Mouse (Mus musculus) lung, embryonic 16.5 days (tissue): ENCODE data around the gene Heyl. TPM values are rescaled to one million over a fixed set of nuclear protein-coding genes. Genes with fewer than 3 reads are reported as not detected.

Source experiments
- ATAC-seq: fragments of 200-750 bp; cut with Nextera tagmentation; 2 replicates; pipeline ENCODE4 v1.8.0; 2017; ENCODE audit warnings: low read depth, mild to moderate bottlenecking, moderate library complexity
- H3K27ac ChIP-seq: fragments of 300-500 bp; sonication (generic); 2 replicates; pipeline ENCODE4 v1.5.1; 2014; ENCODE audit warnings: mild to moderate bottlenecking, control low read depth, low read length
- H3K27me3 ChIP-seq: fragments of 300-500 bp; sonication (generic); 2 replicates; pipeline ENCODE4 v1.6.1; 2014; ENCODE audit warnings: low read depth, low read length, mixed read lengths; ENCODE audit not compliant: control insufficient read depth, insufficient read depth
- H3K36me3 ChIP-seq: fragments of 300-500 bp; sonication (generic); 2 replicates; pipeline ENCODE4 v1.6.1; 2014; ENCODE audit warnings: low read length; ENCODE audit not compliant: control insufficient read depth, insufficient read depth
- H3K4me1 ChIP-seq: fragments of 300-500 bp; sonication (generic); replicated peaks from 2 replicates; pipeline ENCODE4 v1.6.1; 2014; ENCODE audit warnings: low read length, mixed read lengths; ENCODE audit not compliant: control insufficient read depth, insufficient read depth
- H3K4me2 ChIP-seq: fragments of 300-500 bp; sonication (generic); 2 replicates; pipeline ENCODE4 v1.6.1; 2014; ENCODE audit warnings: low read depth, low read length, control low read depth
- H3K4me3 ChIP-seq: fragments of 300-500 bp; sonication (generic); 2 replicates; pipeline ENCODE4 v1.5.1; 2014; ENCODE audit warnings: mild to moderate bottlenecking, low read length, control low read depth
- H3K9ac ChIP-seq: fragments of 300-500 bp; sonication (generic); 2 replicates; pipeline ENCODE4 v1.6.1; 2014; ENCODE audit warnings: low read length, control low read depth
- H3K9me3 ChIP-seq: fragments of 300-500 bp; sonication (generic); 2 replicates; pipeline ENCODE4 v1.6.1; 2016; ENCODE audit warnings: low read length; ENCODE audit not compliant: control insufficient read depth
- WGBS: fragments of 180-500 bp; shearing (Covaris S2); extraction: QIAGEN DNeasy Blood & Tissue Kit; methylation state at CpG from one replicate; pipeline ENCODE4 v1.1.7; 2014; 5-methylcytosine and 5-hydroxymethylcytosine counted together
- polyA plus RNA-seq: library from polyadenylated mRNA; unstranded; fragments of >200 nt; fragmentation: Nextera tagmentation; extraction: Ambion mirVana; gene quantifications from 2 replicates; pipeline ENCODE4 v1.2.1, GENCODE M21; 2015

Heyl gene
- polyA plus RNA-seq, 1 experiment from 2014 or later: 31.8 TPM

GRCm38 (mm10) chr4:123225718-123226403 is 7.5 kb upstream of the Heyl start:
- peaks cover 14% of the 10 kb centered on the region for H3K4me1 ChIP-seq
- no peaks in the 10 kb centered on the region for H3K27me3 ChIP-seq
- H3K4me3 ChIP-seq: no peak overlapping the region
- H3K9ac ChIP-seq: no peak overlapping the region
- peak; percentile 17; the same call in 1 of the 2 replicates for ATAC-seq
- H3K36me3 ChIP-seq: no peaks in the 10 kb centered on the region
- WGBS: 49% methylated on average over 10 of the region's 10 CpGs
- no peaks in the 10 kb centered on the region for H3K9me3 ChIP-seq
- H3K27ac ChIP-seq: no peak overlapping the region
- H3K4me2 ChIP-seq: no peak overlapping the region

GRCm38 (mm10) chr4:123227707-123228106 is 5.6 kb upstream of the Heyl start:
- H3K36me3 ChIP-seq: no peaks in the 10 kb centered on the region
- peak overlapping the region; percentile 45 for H3K27ac ChIP-seq
- H3K9ac ChIP-seq: 0 out of 2 replicates have a peak overlapping the region, but pooled peaks have one; percentile 14
- H3K9me3 ChIP-seq: no peaks in the 10 kb centered on the region
- 21% methylated on average over 4 of the region's 4 CpGs for WGBS
- no peak overlapping the region for H3K4me3 ChIP-seq
- H3K4me2 ChIP-seq: no peak overlapping the region
- H3K27me3 ChIP-seq: peaks cover 2% of the 10 kb centered on the region; the same call in 1 of the 2 replicates
- peaks cover 14% of the 10 kb centered on the region for H3K4me1 ChIP-seq
- ATAC-seq: peak; percentile 68

- peak overlapping the region; percentile 45 for H3K27ac ChIP-seq
- ATAC-seq: peak; percentile 79
- peaks cover 16% of the 10 kb centered on the region for H3K4me1 ChIP-seq
- no peaks in the 10 kb centered on the region for H3K9me3 ChIP-seq
- H3K27me3 ChIP-seq: peaks cover 8% of the 10 kb centered on the region; the same call in 1 of the 2 replicates
- no peaks in the 10 kb centered on the region for H3K36me3 ChIP-seq
- no peak overlapping the region for H3K9ac ChIP-seq
- no peak overlapping the region for H3K4me2 ChIP-seq
- no peak overlapping the region for H3K4me3 ChIP-seq
- 21% methylated on average over 2 of the region's 2 CpGs for WGBS
These were observed 5.1 kb upstream of the Heyl start for GRCm38 (mm10) chr4:123228270-123228669.

- peaks cover 8% of the 10 kb centered on the region; the same call in 1 of the 2 replicates for H3K27me3 ChIP-seq
- WGBS: 46% methylated on average over 11 of the region's 11 CpGs
- H3K9ac ChIP-seq: no peak overlapping the region
- no peak overlapping the region for H3K27ac ChIP-seq
- H3K9me3 ChIP-seq: no peaks in the 10 kb centered on the region
- no peak overlapping the region for H3K4me3 ChIP-seq
- ATAC-seq: peak; percentile 15
- no peak overlapping the region for H3K4me2 ChIP-seq
- peaks cover 21% of the 10 kb centered on the region for H3K4me1 ChIP-seq
- H3K36me3 ChIP-seq: no peaks in the 10 kb centered on the region
These were observed 4.2 kb upstream of the Heyl start for GRCm38 (mm10) chr4:123229166-123229565.

- no peak overlapping the region for H3K4me3 ChIP-seq
- H3K4me1 ChIP-seq: peaks cover 19% of the 10 kb centered on the region
- peaks cover 15% of the 10 kb centered on the region; the same call in 1 of the 2 replicates for H3K27me3 ChIP-seq
- H3K27ac ChIP-seq: no peak overlapping the region
- ATAC-seq: no peak
- H3K36me3 ChIP-seq: no peaks in the 10 kb centered on the region
- H3K4me2 ChIP-seq: no peak overlapping the region
- WGBS: 79% methylated on average over 3 of the region's 3 CpGs
- H3K9me3 ChIP-seq: no peaks in the 10 kb centered on the region
- H3K9ac ChIP-seq: no peak overlapping the region
These were observed 515 bp upstream of the Heyl start for GRCm38 (mm10) chr4:123232841-123233240.

- peak overlapping the region; percentile 6 for H3K4me2 ChIP-seq
- peak overlapping the region; percentile 11; the same call in 1 of the 2 replicates for H3K27ac ChIP-seq
- 65% methylated on average over 9 of the region's 9 CpGs for WGBS
- H3K9ac ChIP-seq: no peak overlapping the region
- no peaks in the 10 kb centered on the region for H3K9me3 ChIP-seq
- peaks cover 37% of the 10 kb centered on the region for H3K27me3 ChIP-seq
- H3K36me3 ChIP-seq: no peaks in the 10 kb centered on the region
- no peak for ATAC-seq
- H3K4me3 ChIP-seq: peak overlapping the region; percentile 15
- peaks cover 26% of the 10 kb centered on the region for H3K4me1 ChIP-seq
These were observed 2.6 kb downstream of the Heyl start for GRCm38 (mm10) chr4:123235835-123236430.

- H3K4me1 ChIP-seq: peaks cover 26% of the 10 kb centered on the region
- H3K4me3 ChIP-seq: peak overlapping the region; percentile 14; the same call in 1 of the 2 replicates
These were observed 3.2 kb downstream of the Heyl start for GRCm38 (mm10) chr4:123236431-123237031.

GRCm38 (mm10) chr4:123237386-123238266 is 4.3 kb downstream of the Heyl start:
- H3K27me3 ChIP-seq: peaks cover 36% of the 10 kb centered on the region
- no peak overlapping the region for H3K9ac ChIP-seq
- peak; percentile 24; the same call in 1 of the 2 replicates for ATAC-seq
- 41% methylated on average over 6 of the region's 6 CpGs for WGBS
- peak overlapping the region; percentile 37 for H3K27ac ChIP-seq
- H3K4me2 ChIP-seq: peak overlapping the region; percentile 6; the same call in 1 of the 2 replicates
- H3K36me3 ChIP-seq: no peaks in the 10 kb centered on the region
- H3K9me3 ChIP-seq: no peaks in the 10 kb centered on the region
- 0 out of 2 replicates have a peak overlapping the region, but pooled peaks have one; percentile 2 for H3K4me3 ChIP-seq
- peaks cover 26% of the 10 kb centered on the region for H3K4me1 ChIP-seq

More at GRCm38 (mm10) chr4:123236431-123237031, 3.2 kb downstream of the Heyl start:
- WGBS: 57% methylated on average over 13 of the region's 13 CpGs
- H3K27ac ChIP-seq: no peak overlapping the region; the same call in 1 of the 2 replicates
- H3K9ac ChIP-seq: no peak overlapping the region
- peak; percentile 39 for ATAC-seq
- H3K9me3 ChIP-seq: no peaks in the 10 kb centered on the region
- peaks cover 37% of the 10 kb centered on the region for H3K27me3 ChIP-seq
- H3K4me2 ChIP-seq: peak overlapping the region; percentile 6
- H3K36me3 ChIP-seq: no peaks in the 10 kb centered on the region
